Mouse (Mus musculus) mouse embryonic stem cell (cell line): ENCODE data around the gene Tbcd.

Source experiments
- in situ Hi-C, 2 experiments: fragments of 300-500 bp; cut with MboI; formaldehyde crosslinking; loops; 1 replicate in 1 of 2; 3 replicates in 1 of 2; pipeline ENCODE4 v1.14.3; 2019 to 2020; ENCODE audit warnings: low sequenced_read_pairs in 2 of 2, low pct_unique_long_range_greater_than_20kb in 1 of 2, mixed read lengths in 1 of 2; ENCODE audit not compliant: unreplicated experiment in 1 of 2

Tbcd gene

DNA sequence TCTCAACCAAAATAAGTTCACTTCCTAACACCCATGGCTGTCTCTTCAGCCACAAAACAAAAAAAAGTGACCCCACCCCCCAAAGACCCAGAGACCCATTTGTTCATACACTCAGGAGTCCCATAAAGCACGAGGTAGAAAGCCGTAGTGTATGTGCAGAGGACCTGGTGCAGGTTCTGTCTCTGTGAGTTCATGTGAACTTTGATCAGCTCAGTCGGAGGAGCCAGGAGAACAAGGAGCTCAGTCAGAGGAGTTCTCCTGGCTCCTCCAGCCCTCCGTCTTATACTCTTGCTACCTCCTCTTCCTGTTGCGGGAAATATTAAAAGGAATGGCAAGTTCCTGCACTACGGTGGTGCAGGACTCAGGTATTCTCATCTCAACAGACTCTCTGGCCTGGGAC, 15.7 kb downstream of the Tbcd start:
- in situ Hi-C loops, result no loop called here

DNA sequence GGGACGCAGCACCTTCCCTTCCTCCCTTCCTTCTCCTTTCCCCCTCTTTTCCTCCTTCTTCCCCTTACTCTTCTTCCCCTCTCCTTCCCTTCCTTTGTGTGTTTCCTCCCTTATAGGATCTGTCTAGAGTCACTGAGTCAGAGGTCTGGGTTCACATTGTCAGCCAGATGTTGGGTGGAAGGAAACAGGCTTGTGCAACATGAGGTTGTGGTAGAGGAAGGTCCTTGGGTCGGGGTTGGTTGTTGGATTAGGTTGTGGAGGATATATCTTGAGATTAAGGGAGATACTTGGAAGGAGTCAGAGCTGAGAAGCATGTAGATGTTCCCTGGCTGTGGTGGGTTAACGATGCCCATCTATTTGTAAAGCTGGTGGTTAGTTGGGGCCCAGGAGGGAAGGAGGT, 23.1 kb downstream of the Tbcd start:
- in situ Hi-C loops, result no loop called here

DNA sequence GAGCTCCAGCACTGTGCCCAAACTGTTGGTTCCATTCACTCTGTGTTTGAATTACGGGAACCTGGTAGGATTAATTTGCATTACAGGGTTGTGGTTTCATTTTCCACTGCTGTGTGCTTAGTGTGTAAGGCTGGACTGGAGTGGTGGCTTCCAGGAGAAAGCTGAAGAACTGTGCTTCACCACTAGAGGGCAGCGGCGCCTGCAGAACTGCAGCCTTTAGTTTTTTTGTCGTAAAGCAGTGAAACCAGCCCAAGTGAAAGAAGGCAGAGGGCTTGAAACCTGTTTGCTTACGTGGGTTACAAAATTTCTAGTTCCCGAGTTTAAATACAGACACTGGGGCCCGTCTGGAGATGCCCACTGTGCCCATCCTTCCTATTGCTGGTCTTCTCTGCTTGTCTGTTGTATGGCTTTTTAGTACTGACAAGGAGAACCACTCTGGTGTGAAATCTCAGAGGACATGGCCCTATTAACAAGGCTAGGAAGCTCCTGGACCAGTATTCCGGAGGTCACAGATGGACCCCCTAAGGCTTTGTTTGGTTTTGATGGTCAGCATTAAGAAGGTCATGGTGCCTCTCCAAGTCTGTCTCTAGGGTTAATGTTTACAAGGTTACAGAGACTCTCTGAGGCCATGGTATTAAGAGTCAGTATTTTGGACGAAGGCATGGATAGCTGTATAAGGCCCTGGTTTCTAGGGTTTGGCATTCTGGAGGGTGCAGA, 24.1 kb downstream of the Tbcd start:
- in situ Hi-C loops, result no loop called here

DNA sequence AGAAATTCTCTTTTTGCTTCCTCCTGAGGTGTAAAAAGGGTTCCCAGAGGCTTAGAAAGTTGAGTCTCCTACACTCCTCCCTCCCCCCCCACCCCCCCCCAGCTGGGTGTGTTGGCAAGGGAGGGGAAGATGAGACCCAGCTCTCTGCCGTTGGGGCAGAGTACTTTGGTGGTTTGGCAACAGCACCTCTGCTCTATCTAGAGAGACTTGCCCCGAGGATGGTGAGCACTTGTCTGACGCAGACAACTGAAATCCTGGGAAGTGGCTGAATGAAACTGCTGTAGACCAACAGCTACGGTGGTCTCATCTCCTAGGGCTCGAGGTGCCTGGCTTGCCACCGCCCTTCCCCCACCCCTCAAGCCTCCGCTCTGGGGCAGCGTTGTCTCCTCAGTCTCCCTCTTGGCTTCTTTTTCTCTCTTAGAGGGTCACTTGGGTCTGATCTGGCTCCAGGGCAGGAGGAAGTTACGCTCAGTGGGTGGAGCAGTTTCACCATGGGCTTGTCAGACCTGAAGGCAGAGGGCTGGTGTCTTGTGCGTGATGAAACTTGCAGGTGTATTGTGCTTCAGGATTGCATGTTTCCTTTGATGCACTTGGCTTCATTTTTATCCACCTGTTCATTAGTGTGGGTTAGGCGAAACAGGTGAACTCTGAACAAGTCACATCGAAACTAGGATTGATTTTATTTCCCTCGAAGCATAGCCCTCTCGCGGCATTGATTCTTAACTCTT, 27.9 kb downstream of the Tbcd start:
- in situ Hi-C loops, result no loop called here

DNA sequence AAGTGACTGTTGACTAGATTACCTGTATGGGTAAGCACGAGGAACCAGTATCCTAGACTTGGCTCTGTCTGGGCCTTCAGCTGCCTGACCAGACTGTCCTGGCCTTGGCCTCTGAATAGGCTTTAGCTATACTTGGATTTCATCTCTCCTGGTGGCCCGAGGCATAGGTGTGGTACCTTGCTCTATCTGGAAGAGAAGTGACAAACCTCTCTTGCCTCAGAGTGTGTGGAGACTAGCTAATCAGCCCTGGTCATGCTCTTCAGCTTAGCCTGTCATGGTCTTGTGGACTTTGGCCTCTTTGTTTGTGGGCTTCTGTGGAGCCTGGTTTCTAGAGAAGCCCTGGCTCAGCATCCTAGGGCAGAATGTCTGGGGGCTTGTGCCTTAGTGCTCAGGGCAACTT, 29.4 kb downstream of the Tbcd start:
- in situ Hi-C loops, result no loop called here

DNA sequence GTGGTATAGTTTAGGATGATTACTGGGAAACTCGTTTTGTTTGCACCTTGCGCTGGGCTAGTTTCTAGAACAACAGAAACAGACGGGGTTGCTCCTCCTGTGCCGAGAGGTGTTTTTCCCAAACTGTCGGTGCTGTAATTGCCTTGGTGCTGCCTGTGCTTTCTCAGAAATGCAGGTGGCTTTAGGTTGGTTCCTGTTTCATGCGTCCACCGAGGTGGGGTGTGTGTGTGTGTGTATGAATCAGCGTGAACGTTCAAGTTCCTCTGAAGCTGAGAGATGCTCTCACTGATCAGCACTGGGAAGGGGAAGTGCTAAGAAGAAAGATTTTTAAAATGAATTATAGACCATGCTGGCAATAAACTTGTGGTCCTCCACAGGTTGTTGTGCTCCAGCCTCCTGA, 34.1 kb downstream of the Tbcd start:
- in situ Hi-C loops, result no loop called here

DNA sequence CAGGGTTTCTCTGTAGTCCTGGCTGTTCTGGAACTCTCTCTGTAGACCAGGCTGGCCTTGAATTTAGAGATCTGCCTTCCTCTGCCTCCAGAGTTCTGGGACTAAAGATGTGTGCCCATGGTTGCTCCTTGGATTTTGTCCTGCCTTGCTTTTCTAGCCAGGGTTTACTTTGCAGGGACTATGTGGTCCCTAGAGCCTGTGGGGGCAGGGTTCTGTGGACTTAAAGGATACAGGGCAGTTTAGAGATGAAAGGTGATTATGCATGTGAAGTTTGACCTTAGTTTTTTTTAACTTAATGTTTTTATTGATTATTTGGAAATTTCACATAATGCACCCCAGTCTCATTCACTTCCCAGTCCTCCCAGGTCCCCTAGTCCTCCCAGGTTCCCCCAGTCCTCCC, 38.9 kb downstream of the Tbcd start:
- in situ Hi-C loops, result no loop called here

DNA sequence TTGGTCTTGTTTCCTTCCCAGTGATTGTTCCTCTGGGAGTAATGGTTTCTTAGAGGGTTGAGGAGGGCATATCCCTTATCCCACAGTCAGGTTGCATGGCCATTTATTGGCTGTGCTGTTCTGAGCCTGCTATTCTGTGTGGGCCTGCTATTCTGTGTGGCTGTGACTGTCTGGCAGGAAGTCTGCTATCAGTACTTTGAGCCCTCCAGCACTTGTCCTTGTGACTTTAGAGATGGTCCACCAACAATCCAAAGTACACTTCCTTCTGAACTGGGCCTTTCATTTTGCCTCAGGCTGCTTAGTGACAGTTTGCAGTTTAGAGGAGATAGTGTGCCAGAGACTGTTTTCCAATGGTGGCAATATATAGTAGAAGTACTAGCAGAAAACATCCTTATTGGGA, 48.8 kb downstream of the Tbcd start:
- in situ Hi-C loops, result no loop called here

DNA sequence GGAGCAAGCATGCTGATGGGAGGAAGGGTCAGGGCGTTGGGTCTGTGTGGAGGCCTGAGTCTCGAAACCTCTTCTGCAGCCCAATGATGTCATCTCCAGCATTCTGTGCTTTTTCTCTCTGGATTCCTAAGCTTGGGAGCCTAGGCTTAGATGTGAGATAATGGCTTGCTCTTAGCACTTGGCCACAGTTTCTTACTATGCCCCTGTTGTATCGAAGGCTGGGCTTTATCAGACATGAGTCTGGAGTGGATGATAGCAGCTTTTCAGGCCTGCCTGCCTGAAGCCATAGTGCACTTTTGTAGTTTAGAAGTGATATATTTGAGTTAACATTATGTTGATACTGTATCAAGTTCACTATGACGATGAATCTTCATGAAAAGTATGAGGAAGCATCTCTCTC, 49.8 kb downstream of the Tbcd start:
- in situ Hi-C loops, result no loop called here

DNA sequence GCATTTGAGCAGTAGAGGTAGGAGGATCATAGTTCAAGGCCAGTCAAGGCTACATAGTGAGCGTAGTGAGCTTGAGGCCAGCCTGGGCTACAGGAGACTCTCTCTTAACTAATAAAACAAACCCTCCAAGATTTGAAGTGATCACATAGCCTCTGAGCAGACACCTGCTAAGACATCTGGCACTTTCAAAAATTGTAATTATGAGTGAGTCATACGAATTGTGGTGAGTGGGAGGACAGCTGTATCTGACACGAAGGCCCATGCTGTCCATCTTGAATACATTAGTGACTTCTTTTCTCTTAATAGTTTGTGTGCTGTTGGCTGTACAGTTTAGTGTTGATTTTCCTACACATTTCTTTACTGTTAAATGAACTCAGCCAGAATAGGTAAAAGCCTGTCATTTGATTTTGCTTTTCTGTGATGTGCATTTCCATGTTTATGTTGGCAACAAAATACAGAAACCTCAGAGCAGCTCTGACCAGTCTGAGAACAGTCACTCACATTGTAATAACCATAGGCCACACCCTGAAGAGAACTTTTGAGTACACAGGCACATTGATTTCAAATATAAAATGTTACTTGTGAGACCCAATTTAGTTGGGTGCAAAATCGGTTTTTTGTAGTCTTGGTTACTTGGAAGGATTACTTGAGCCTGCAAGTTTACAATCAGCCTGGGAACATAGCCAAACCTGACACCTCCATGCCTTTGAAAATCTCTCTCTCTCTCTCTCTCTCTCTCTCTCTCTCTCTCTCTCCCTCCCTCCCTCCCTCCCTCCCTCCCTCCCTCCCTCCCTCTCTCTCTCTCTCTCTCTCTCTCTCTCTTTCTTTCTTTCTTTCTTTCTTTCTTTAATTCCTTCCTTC, 50.5 kb downstream of the Tbcd start:
- in situ Hi-C loops, result no loop called here

DNA sequence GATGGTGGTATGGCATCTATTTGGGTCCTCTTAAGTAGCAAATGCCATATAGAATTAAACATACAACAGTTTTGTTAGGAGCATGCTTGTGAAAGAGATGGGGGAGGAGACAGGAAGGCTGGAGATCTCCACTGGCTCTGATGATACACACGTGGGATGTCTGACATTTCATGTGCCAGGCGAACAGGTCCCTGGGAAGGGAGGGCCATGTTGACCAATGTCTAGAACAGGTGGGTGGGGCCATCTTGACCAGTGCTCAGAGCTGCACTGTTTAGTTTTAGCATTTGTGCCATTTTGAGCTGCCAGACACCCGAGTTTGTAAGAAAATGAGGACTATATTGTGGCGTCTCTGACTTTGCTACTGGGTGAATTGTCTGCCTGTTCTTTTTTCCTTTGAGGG, 56.7 kb downstream of the Tbcd start:
- in situ Hi-C loops, result no loop called here

DNA sequence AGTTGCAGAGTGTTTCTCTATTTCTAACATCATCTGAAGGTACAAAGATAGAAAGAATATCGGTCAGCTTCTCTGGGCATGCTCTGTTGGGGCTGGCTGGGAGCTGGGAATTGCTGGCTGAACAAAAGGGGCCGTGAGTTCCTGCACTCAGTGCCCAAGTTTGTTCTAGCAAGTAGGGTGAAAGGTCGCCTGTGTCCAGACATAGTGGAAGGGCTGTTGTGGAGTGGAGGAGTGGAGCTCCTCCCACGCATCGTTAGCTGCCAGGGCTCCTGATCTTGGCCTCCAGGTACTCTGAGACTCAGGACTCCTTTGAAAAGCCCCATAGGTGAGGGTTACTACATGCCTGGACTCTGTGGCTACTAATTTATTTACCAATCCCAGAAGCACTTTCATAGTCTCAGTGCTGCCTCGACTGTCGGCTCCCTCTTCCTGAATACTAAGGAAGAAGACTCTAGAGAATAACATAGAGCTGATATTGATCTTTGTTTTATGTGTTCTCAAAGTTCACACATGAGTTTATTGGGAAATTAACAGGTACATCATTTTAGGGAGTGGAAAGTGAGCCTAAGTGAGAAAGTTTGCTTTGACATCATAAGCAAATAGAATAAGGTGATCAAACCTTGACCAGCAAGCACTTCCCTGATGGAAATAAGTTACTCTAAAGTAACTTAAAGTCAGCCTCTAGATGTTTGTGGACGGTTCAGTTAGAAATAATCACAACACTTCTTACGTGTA, 58.9 kb downstream of the Tbcd start:
- in situ Hi-C loops, result no loop called here

DNA sequence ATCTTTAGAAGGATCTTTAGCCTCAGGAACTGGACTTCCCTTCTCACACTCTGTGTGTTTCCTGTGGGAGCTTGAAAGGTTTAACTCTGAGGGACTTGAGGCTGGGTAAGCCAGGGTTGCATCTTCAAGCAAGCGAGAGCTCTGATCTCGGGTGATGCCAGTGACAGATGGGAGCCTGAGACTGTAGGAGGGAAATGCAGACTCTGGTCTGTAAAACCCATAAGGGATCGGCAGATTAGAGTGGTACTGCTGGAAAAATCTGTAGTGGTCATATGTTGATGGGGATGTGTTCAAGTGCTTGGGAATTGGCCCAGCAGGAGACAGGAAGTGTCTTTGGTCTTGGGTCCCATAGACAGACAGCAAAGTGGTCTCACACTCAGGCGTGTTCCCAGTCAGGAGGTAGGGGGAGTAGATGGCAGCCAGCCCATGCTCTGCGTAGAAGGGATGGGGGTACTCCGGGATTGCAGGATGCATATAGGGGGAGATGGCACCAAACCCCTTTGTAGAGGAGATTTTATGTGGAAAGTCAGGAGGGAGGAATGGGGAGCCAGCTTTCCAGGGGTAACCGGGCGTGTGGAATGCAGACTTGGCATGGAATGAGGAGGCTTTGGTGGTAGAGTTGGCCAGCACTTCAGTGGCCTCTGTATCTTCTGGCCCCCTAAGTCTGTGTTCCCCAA, 61.3 kb downstream of the Tbcd start:
- in situ Hi-C loops, result no loop called here

DNA sequence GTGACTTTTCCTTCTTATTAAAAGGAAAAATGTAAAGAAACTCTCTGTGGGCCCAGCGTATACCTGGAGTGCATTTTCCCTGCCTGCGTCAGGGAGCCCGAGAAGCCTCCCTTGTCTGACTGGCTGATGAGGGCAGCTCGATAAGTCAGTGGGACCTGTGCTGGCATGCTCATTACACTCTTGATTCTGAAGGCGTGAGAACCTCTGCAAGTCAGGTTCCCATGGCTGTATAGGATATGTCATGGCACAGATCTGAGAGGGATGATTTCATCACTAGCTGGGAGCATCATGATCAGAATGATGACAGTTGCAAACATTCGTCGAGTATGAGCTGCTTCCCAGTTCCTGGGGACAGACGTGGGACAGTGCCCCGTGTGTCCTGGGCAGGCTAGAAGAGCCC, 64.2 kb downstream of the Tbcd start:
- in situ Hi-C loops, result no loop called here

DNA sequence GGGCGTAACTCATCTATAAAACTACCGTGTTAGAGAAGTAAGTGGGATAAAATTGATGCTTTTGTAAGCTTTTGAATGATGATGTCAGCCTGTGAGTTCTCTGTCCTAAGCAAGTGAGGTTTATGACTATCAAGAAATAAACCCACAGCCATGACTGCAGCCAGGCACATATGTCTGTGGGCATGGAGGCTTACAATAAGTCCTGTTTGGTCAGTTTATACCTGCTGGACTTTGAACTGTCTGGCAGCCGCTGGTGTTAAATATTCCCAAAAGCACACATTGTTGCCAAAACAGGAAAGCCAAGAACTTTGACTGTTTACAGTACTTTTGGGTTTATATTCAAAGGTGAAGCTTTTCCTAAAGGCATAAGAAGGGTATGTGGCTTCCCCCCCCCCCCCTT, 65.2 kb downstream of the Tbcd start:
- in situ Hi-C loops, result no loop called here

DNA sequence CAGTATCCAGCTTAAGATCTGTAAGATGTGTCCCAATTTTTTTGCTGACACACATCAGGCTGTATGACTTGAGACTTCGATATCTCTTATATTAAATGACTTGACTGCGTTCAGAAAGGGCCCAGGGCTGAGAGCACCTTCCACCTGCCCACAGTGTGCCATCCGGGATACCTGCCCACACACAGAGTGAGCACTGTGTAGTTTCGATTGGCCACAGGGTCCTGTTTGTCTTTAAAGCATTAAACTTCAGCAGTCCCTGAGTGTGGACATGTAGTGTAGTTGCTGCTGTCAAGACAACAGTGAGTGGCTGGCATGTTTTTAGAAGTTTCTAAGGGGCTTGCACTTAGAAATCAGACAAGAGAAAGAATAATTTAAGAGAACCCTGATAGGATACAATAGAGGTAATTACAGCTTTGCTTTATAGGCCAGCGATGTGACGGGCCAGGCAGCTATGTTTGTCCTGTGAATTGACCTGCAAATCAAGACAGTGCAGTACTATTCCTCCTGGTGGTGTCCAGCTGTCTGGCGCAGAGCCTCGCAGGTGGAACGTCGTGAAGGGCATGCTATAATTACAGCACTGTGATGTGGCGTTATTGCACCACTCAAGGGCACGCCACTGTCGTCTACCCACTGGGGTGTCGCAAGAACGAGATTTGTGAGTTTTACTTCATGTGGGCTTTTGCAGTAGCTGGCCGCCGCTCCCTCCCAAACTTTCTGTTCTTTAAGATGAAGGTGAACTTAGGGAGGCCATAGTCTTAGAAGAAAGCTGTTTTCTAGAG, 66.1 kb downstream of the Tbcd start:
- in situ Hi-C loops, result no loop called here

DNA sequence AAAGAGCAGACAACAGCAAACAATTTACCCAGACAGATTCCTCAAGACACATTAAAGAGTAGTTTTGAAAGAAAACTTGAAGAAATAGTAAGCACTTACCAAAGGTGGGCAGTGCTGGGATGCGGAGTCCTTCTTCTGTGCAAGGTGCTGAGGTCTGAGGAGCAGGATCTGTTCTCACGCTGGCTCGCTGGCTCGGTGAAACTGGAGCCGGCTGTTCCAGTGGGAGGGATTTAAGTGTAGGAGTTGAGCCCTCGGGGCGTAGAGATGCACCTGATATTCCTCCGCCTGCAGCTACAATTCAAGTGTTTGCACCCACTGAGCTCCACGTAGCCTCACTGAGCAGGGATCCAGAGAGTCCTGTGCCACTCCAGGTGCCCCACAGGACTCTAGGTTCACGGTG, 67.4 kb downstream of the Tbcd start, which contains the start of gene Zfp750:
Zfp750 (minus strand) TSS at position 203 of the 400 bp plus-strand sequence.
- in situ Hi-C loops, result no loop called here

DNA sequence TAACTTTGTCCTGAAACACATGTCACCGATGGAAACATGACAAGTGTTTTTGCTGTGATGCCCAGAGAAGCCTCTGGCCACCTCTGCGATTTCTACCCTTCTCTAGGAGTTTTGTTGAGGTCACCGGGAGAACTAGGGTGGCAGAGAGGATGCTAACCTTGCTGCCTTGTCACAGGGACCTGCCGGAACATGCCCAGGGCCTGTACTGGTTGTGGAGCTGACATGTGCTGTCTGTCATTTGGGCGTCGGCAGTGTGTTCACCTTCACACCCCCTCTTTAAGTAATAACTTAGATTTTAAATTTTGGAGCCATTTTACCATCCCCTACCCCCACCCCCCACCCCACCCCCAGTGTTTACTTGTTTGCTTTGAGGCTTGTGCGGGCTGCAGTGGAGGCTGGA, 68.0 kb downstream of the Tbcd start:
- in situ Hi-C loops, result no loop called here
